Mouse (Mus musculus) forebrain, postnatal 0 days (tissue): ENCODE data around the gene Usp34. TPM values are rescaled to one million over a fixed set of nuclear protein-coding genes. Genes with fewer than 3 reads are reported as not detected.
A peak's percentile ranks its signal among the peaks of the same experiment; 100 is the strongest.
"Not testable (repeated sequence)": the region's sequence is repeated elsewhere in the genome, so short reads cannot be mapped to it uniquely, and the experiment has no call there.

ENCODE experiments used
- ATAC-seq: fragments of 200-750 bp; cut with Nextera tagmentation; 2 replicates; pipeline ENCODE4 v1.8.0; 2017; ENCODE audit warnings: mild to moderate bottlenecking, moderate library complexity
- DNase-seq: peaks from one replicate; pipeline ENCODE4 v3.0.0-alpha.2; 2015
- H3K27ac ChIP-seq: fragments of 300-500 bp; sonication (generic); 2 replicates; pipeline ENCODE4 v1.5.1; 2014; ENCODE audit warnings: low read depth, mild to moderate bottlenecking, antibody characterized with exemption, low read length, moderate library complexity, mixed read lengths
- H3K27me3 ChIP-seq: fragments of 300-500 bp; sonication (generic); 2 replicates; pipeline ENCODE4 v1.6.1; 2014; ENCODE audit warnings: mild to moderate bottlenecking, low read length, mixed read lengths; ENCODE audit not compliant: insufficient read depth
- H3K36me3 ChIP-seq: fragments of 300-500 bp; sonication (generic); 2 replicates; pipeline ENCODE4 v1.6.1; 2014; ENCODE audit warnings: mild to moderate bottlenecking, moderate library complexity; ENCODE audit not compliant: insufficient read depth
- H3K4me1 ChIP-seq: fragments of 300-500 bp; sonication (generic); 2 replicates; pipeline ENCODE4 v1.6.1; 2014; ENCODE audit warnings: antibody characterized with exemption; ENCODE audit not compliant: insufficient read depth
- H3K4me2 ChIP-seq: fragments of 300-500 bp; sonication (generic); 2 replicates; pipeline ENCODE4 v1.6.1; 2014; ENCODE audit warnings: low read depth, mild to moderate bottlenecking, moderate library complexity
- H3K4me3 ChIP-seq: fragments of 300-500 bp; sonication (generic); 2 replicates; pipeline ENCODE4 v1.5.1; 2014; ENCODE audit warnings: low read depth, low read length, mixed read lengths
- H3K9ac ChIP-seq: fragments of 300-500 bp; sonication (generic); 2 replicates; pipeline ENCODE4 v1.6.1; 2014; ENCODE audit warnings: mild to moderate bottlenecking
- H3K9me3 ChIP-seq: fragments of 300-500 bp; sonication (generic); 2 replicates; pipeline ENCODE4 v1.6.1; 2016; ENCODE audit warnings: low read length
- CTCF ChIP-seq: sonication (generic); IDR thresholded peaks from 2 replicates; pipeline ENCODE4 v1.5.1; 2016; ENCODE audit warnings: antibody characterized with exemption, control low read depth, low read depth
- WGBS: fragments of 180-500 bp; shearing (Covaris S2); extraction: QIAGEN DNeasy Blood & Tissue Kit; methylation state at CpG from one replicate; pipeline ENCODE4 v1.1.7; 2014; 5-methylcytosine and 5-hydroxymethylcytosine counted together
- polyA plus RNA-seq: library from polyadenylated mRNA; unstranded; fragments of >200 nt; fragmentation: Nextera tagmentation; extraction: Ambion mirVana; gene quantifications from 2 replicates; pipeline ENCODE4 v1.2.1, GENCODE M21; 2015
- total RNA-seq: library from RNA; depleted of rRNA; stranded (reverse); fragments of >200 nt; gene quantifications from 2 replicates; pipeline ENCODE4 v1.2.3, GENCODE M21; 2014

The Usp34 gene
- total and polyA plus RNA-seq, 2 experiments from 2014 or later = 24.5 to 126 TPM

- DNase-seq = peak; percentile 70
Measured at GRCm38 (mm10) chr11:23271770-23272724, 34.6 kb upstream of the Usp34 start.

GRCm38 (mm10) chr11:23275780-23276179, 30.9 kb upstream of the Usp34 start:
- H3K4me2 ChIP-seq = no peak overlapping the region
- DNase-seq (no peak), ATAC-seq (no peak)
- peaks cover 48% of the 10 kb centered on the region for H3K36me3 ChIP-seq
- TF ChIP-seq CTCF = no peak
- H3K27ac ChIP-seq = no peak overlapping the region
- H3K9me3 ChIP-seq = no peaks in the 10 kb centered on the region
- H3K9ac ChIP-seq = no peak overlapping the region
- WGBS = 60% methylated on average over 3 of the region's 3 CpGs
- no peak overlapping the region for H3K4me3 ChIP-seq
- H3K27me3 ChIP-seq = no peaks in the 10 kb centered on the region
- H3K4me1 ChIP-seq = no peaks in the 10 kb centered on the region

More at GRCm38 (mm10) chr11:23271770-23272724, 34.6 kb upstream of the Usp34 start:
- TF ChIP-seq CTCF = peak; percentile 74
- Histone ChIP-seq H3K36me3 (peaks cover 34% of the 10 kb centered on the region), H3K27ac (no peak overlapping the region), H3K9ac (no peak overlapping the region), H3K9me3 (no peaks in the 10 kb centered on the region), H3K27me3 (no peaks in the 10 kb centered on the region), H3K4me3 (no peak overlapping the region), H3K4me2 (no peak overlapping the region), H3K4me1 (no peaks in the 10 kb centered on the region)
- peak; percentile 76 for ATAC-seq
- 67% methylated on average over 4 of the region's 4 CpGs for WGBS

GRCm38 (mm10) chr11:23284469-23284868, 22.2 kb upstream of the Usp34 start:
- 96% methylated on average over 4 of the region's 4 CpGs for WGBS
- no peak overlapping the region for H3K4me3 ChIP-seq
- no peak overlapping the region for H3K9ac ChIP-seq
- no peaks in the 10 kb centered on the region for H3K4me1 ChIP-seq
- no peak for DNase-seq
- H3K27me3 ChIP-seq = no peaks in the 10 kb centered on the region
- H3K36me3 ChIP-seq = peaks cover 74% of the 10 kb centered on the region
- no peaks in the 10 kb centered on the region for H3K9me3 ChIP-seq
- TF ChIP-seq CTCF = no peak
- no peak overlapping the region for H3K4me2 ChIP-seq
- H3K27ac ChIP-seq = no peak overlapping the region
- ATAC-seq = no peak

GRCm38 (mm10) chr11:23288866-23289265, 17.8 kb upstream of the Usp34 start:
- not testable (repeated sequence) for H3K9ac ChIP-seq, H3K27ac ChIP-seq, ATAC-seq, H3K9me3 ChIP-seq, H3K4me2 ChIP-seq, H3K27me3 ChIP-seq, H3K4me3 ChIP-seq, H3K4me1 ChIP-seq, DNase-seq
- WGBS = 90% methylated on average over 4 of the region's 4 CpGs
- peaks cover 68% of the 10 kb centered on the region for H3K36me3 ChIP-seq

- Histone ChIP-seq H3K9ac (no peak overlapping the region), H3K4me3 (no peak overlapping the region), H3K4me2 (no peak overlapping the region), H3K9me3 (no peaks in the 10 kb centered on the region), H3K27me3 (no peaks in the 10 kb centered on the region), H3K36me3 (peaks cover 35% of the 10 kb centered on the region), H3K27ac (no peak overlapping the region), H3K4me1 (no peaks in the 10 kb centered on the region)
- no peak for ATAC-seq
- 98% methylated on average over 2 of the region's 2 CpGs for WGBS
- TF ChIP-seq CTCF = no peak
- no peak for DNase-seq
Measured at GRCm38 (mm10) chr11:23297379-23297778, 9.3 kb upstream of the Usp34 start.

- Histone ChIP-seq H3K4me3 (no peak overlapping the region), H3K27me3 (no peaks in the 10 kb centered on the region), H3K36me3 (peaks cover 26% of the 10 kb centered on the region), H3K27ac (no peak overlapping the region), H3K9ac (no peak overlapping the region), H3K4me1 (no peaks in the 10 kb centered on the region), H3K4me2 (no peak overlapping the region), H3K9me3 (no peaks in the 10 kb centered on the region)
- TF ChIP-seq CTCF = no peak
- ATAC-seq (no peak), DNase-seq (no peak)
- WGBS = 97% methylated on average over 2 of the region's 2 CpGs
Measured at GRCm38 (mm10) chr11:23298301-23298700, 8.4 kb upstream of the Usp34 start.

GRCm38 (mm10) chr11:23299910-23300309, 6.8 kb upstream of the Usp34 start:
- H3K4me3 ChIP-seq = no peak overlapping the region
- no peak for DNase-seq
- ATAC-seq = peak; percentile 27; the same call in 1 of the 2 replicates
- H3K27me3 ChIP-seq = no peaks in the 10 kb centered on the region
- 91% methylated on average over 1 of the region's 1 CpGs for WGBS
- H3K9me3 ChIP-seq = no peaks in the 10 kb centered on the region
- no peak overlapping the region for H3K27ac ChIP-seq
- no peak overlapping the region for H3K4me2 ChIP-seq
- no peak for TF ChIP-seq CTCF
- H3K4me1 ChIP-seq = no peaks in the 10 kb centered on the region
- no peak overlapping the region for H3K9ac ChIP-seq
- peaks cover 20% of the 10 kb centered on the region for H3K36me3 ChIP-seq
